Mouse (Mus musculus) ES-Bruce4 (cell line): ENCODE measurements at regions not wholly inside any gene's neighbourhood (a gene's known extent, or its start where the extent isn't known, plus 50 kb on each side); places are given as distances from the start of the nearest gene placed in this dataset.
"Not testable (repeated sequence)": the region's sequence is repeated elsewhere in the genome, so short reads cannot be mapped to it uniquely, and the experiment has no call there.

ENCODE experiments used
- H3K27ac ChIP-seq: 2 replicates; pipeline ENCODE4 v1.5.1; 2012; ENCODE audit warnings: low read length, inconsistent platforms; ENCODE audit not compliant: insufficient read depth
- H3K27me3 ChIP-seq: 2 replicates; pipeline ENCODE4 v1.6.1; 2012; ENCODE audit warnings: mild to moderate bottlenecking, low read length, inconsistent platforms; ENCODE audit not compliant: control insufficient read depth, poor library complexity, insufficient read depth, severe bottlenecking
- H3K36me3 ChIP-seq: 2 replicates; pipeline ENCODE4 v1.6.1; 2012; ENCODE audit warnings: inconsistent platforms, mild to moderate bottlenecking, low read length, moderate library complexity; ENCODE audit not compliant: control insufficient read depth, poor library complexity, insufficient read depth, severe bottlenecking
- H3K4me1 ChIP-seq: one replicate; pipeline ENCODE4 v1.8.1; 2011; ENCODE audit warnings: low read length; ENCODE audit not compliant: control insufficient read depth, insufficient read depth
- H3K4me3 ChIP-seq: 2 replicates; pipeline ENCODE4 v1.5.1; 2011; ENCODE audit warnings: low read depth, mild to moderate bottlenecking, low read length
- H3K9ac ChIP-seq: 2 replicates; pipeline ENCODE4 v1.6.1; 2012; ENCODE audit warnings: low read depth, mild to moderate bottlenecking, inconsistent platforms; ENCODE audit not compliant: poor library complexity, severe bottlenecking
- H3K9me3 ChIP-seq: replicated peaks from 2 replicates; pipeline ENCODE4 v1.6.1; 2012; ENCODE audit warnings: mild to moderate bottlenecking, low read length, inconsistent platforms; ENCODE audit not compliant: control insufficient read depth, poor library complexity, insufficient read depth, severe bottlenecking
- CTCF ChIP-seq: IDR thresholded peaks from one replicate; pipeline ENCODE4 v1.8.1; 2011; ENCODE audit warnings: low read depth, low read length
- EP300 ChIP-seq: IDR thresholded peaks from 2 replicates; pipeline ENCODE4 v1.6.1; 2011; ENCODE audit warnings: low read depth, low read length; ENCODE audit not compliant: insufficient read depth
- POLR2A ChIP-seq: IDR thresholded peaks from one replicate; pipeline ENCODE4 v1.8.1; 2011; ENCODE audit warnings: low read length; ENCODE audit not compliant: insufficient read depth

DNA sequence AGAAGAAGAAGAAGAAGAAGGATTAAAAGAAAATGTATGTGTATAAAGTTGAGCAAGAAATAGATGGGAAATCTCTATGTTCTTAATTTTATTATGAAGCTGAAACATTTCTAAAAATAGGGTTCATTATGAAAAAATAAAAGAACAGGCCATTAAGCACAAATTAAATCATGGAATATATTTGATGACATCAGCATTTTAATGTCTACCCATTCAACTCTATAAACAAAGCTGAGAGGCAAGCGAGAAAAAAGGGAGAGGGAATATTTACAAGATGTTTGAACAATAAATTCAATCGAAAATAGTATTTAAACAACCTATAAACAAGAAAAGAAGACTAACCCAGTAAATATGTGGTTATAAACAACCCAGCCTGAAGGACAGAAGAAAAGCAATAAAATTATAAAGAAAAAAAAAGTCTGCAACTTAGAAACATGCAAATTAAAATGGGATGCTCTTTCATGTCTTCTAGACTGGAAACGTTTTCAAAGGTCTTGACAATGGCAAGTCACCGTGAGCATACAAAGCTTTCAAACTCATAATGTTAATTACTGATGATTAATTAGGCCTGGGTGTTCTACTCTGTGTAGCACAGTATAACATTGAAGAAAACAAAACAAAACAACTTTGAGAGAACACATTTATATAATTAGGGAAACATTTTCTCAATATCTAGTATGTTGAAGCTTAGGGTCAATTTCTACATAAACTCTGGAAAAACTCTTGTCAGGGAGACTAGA lies 108.6 kb downstream of the A730009L09Rik start:
- no peaks in the 10 kb centered on the region for H3K4me1 ChIP-seq
- H3K27ac ChIP-seq, result no peak overlapping the region
- no peaks in the 10 kb centered on the region; the same call in 1 of the 2 replicates for H3K27me3 ChIP-seq
- no peak overlapping the region for H3K9ac ChIP-seq
- no peak overlapping the region for H3K4me3 ChIP-seq
- H3K9me3 ChIP-seq, result no peaks in the 10 kb centered on the region
- no peaks in the 10 kb centered on the region for H3K36me3 ChIP-seq
- TF ChIP-seq POLR2A (no peak), CTCF (no peak), EP300 (no peak)

GRCm38 (mm10) chr16:84624443-84625109 lies 109.7 kb downstream of the A730009L09Rik start:
- Histone ChIP-seq H3K4me3 (no peak overlapping the region), H3K36me3 (no peaks in the 10 kb centered on the region), H3K4me1 (no peaks in the 10 kb centered on the region), H3K27ac (no peak overlapping the region), H3K9me3 (no peaks in the 10 kb centered on the region), H3K27me3 (no peaks in the 10 kb centered on the region), H3K9ac (no peak overlapping the region)
- TF ChIP-seq CTCF (no peak), POLR2A (no peak), EP300 (no peak)

DNA sequence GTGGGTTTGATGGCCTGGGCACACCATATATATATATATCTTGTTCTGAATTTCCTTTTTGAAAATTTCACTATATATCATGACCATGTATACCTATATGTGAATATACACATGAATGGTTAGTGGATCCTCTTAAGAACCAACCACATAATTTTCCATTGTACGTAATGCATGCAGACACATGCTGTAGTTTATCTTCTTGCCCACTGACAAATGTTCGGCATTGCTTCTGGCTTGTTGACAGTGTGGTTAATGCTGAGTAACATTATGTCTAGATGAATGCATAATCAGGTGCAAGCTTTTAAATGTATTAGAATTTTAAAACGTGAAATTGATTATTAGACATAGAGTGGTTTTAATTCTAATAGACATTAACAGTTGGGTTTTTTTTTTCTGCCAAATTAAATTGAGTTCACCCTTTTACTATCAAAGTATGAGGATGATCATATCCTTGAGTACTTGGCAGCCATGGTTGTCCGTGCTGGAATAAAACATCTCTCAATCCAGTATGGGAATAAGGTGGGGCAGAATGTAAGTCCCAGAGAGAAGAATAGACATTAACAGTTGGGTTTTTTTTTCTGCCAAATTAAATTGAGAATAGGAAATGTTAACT lies 110.3 kb downstream of the A730009L09Rik start:
- Histone ChIP-seq H3K9me3 (no peaks in the 10 kb centered on the region), H3K27ac (no peak overlapping the region), H3K9ac (no peak overlapping the region), H3K36me3 (no peaks in the 10 kb centered on the region), H3K27me3 (no peaks in the 10 kb centered on the region), H3K4me1 (no peaks in the 10 kb centered on the region), H3K4me3 (no peak overlapping the region)
- TF ChIP-seq EP300, result no peak
- no peak for TF ChIP-seq POLR2A
- TF ChIP-seq CTCF, result no peak

- Histone ChIP-seq H3K27me3 (no peaks in the 10 kb centered on the region), H3K27ac (no peak overlapping the region), H3K9ac (no peak overlapping the region), H3K4me1 (no peaks in the 10 kb centered on the region), H3K36me3 (no peaks in the 10 kb centered on the region), H3K9me3 (no peaks in the 10 kb centered on the region), H3K4me3 (no peak overlapping the region)
- TF ChIP-seq CTCF (no peak), EP300 (no peak), POLR2A (no peak)
Measured at GRCm38 (mm10) chr16:84627052-84627451, 108.5 kb downstream of the Mrpl39 start.

DNA sequence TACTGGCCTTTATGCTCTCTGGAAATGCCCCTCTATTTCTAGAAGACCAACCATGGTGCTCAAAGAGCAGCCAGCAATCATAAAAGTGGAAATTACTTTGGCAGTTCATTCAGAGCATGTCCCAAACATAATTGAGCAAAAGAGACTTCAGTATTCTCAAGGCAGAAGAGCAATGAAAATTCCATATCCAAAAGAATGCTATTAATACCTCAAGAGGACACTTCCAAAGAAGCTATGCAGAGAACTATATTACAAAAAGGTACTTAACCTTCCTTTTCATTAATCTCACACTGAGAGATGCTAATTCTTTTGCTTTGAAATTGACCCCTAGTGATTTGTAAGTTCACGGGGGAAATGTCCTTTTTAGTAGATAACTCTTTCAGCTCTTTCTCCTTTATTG lies 105.7 kb downstream of the Mrpl39 start:
- H3K27ac ChIP-seq, result no peak overlapping the region
- H3K36me3 ChIP-seq, result no peaks in the 10 kb centered on the region
- no peaks in the 10 kb centered on the region for H3K4me1 ChIP-seq
- H3K4me3 ChIP-seq, result no peak overlapping the region
- H3K9me3 ChIP-seq, result no peaks in the 10 kb centered on the region
- TF ChIP-seq EP300, result no peak
- H3K9ac ChIP-seq, result no peak overlapping the region
- no peaks in the 10 kb centered on the region for H3K27me3 ChIP-seq

DNA sequence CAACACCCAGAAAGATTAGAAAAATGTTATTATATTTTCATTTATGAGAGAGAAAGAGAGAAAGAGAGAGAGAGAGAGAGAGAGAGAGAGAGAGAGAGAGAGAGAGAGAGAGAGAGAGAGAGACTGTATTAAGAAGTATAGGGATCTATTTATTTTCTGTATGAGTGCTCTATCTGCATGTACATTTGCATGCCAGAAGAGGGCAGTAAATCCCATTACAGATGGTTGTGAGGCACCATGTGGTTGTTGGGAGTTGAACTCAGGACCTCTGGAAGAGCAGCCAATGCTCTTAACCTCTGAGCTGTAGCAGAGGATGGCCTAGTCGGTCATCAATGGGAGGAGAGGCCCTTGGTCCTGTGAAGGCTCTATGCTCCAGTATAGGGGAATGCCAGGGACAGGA lies 91.1 kb downstream of the Mrpl39 start:
- H3K27ac ChIP-seq, H3K27me3 ChIP-seq, H3K4me1 ChIP-seq, H3K36me3 ChIP-seq, H3K9me3 ChIP-seq, H3K4me3 ChIP-seq, H3K9ac ChIP-seq: not testable (repeated sequence)
- peak; percentile 1 for TF ChIP-seq CTCF
